In genomic region chr6:129517752-129518408, GRCm38 (mm10) we compare ENCODE assay signal across 9 mouse cellular contexts. TPM values are rescaled to one million over a fixed set of nuclear protein-coding genes. Genes with fewer than 3 reads are reported as not detected.
DNase-seq lines count a peak whose midpoint lies in the region; ATAC-seq and TF ChIP-seq lines count a peak whose summit lies in the region.
"Had no signal": no experiment of that assay in that cellular context is flagged by ENCODE, and none has a peak within 500 bp of the region (broad histone marks: within the 10 kb centered on the region; RNA-seq: fewer than 3 reads in every experiment).

No protein-coding gene starts in this region.

- WGBS in limb, embryonic 14.5 days: 45% methylated on average over 2 of the region's 2 CpGs
- WGBS in neural tube, embryonic 12.5 days: 49% methylated on average over 2 of the region's 2 CpGs

- H3K4me1 ChIP-seq in limb, embryonic 14.5 days (ENCODE audit: control insufficient read depth, insufficient read depth, low read length): peaks cover 3% of the 10 kb centered on the region
- no peaks in the 10 kb centered on the region for H3K4me1 ChIP-seq in neural tube, embryonic 12.5 days

- H3K36me3 ChIP-seq in limb, embryonic 14.5 days (ENCODE audit: control insufficient read depth, insufficient read depth, low read length): no peaks in the 10 kb centered on the region
- H3K36me3 ChIP-seq in neural tube, embryonic 12.5 days: no peaks in the 10 kb centered on the region
- H3K36me3 ChIP-seq: heart, embryonic 13.5 days had no signal

- H3K9ac ChIP-seq in limb, embryonic 14.5 days (ENCODE audit: low read depth, low read length, severe bottlenecking): no peak overlapping the region
- no peak overlapping the region for H3K9ac ChIP-seq in neural tube, embryonic 12.5 days
- H3K9ac ChIP-seq: heart, embryonic 13.5 days had no signal

- peak; percentile 80 to 82 for ATAC-seq in hematopoietic stem cell, adult 5-6 weeks (replicated peaks in 1 of 2; ENCODE audit: insufficient read depth in 1 of 2, low FRiP score in 2 of 2, low TSS enrichment in 1 of 2, low read depth in 1 of 2, poor library complexity in 2 of 2, severe bottlenecking in 2 of 2)
- peak; percentile 80 for ATAC-seq in limb, embryonic 14.5 days (ENCODE audit: low FRiP score, low read depth)
- peak; percentile 77 for ATAC-seq in neural tube, embryonic 12.5 days (ENCODE audit: low FRiP score, low read depth)
- no peak for ATAC-seq in erythroid progenitor cell, adult 5-6 weeks (replicated peaks; ENCODE audit: low FRiP score, poor library complexity, severe bottlenecking)

- no peaks in the 10 kb centered on the region for H3K27me3 ChIP-seq in limb, embryonic 14.5 days (ENCODE audit: control insufficient read depth, insufficient read depth, low read length)
- H3K27me3 ChIP-seq in neural tube, embryonic 12.5 days (replicated peaks): no peaks in the 10 kb centered on the region
- H3K27me3 ChIP-seq: heart, embryonic 13.5 days had no signal

- no peak overlapping the region for H3K4me3 ChIP-seq in limb, embryonic 14.5 days (replicated peaks; ENCODE audit: low read length)
- no peak overlapping the region for H3K4me3 ChIP-seq in neural tube, embryonic 12.5 days
- H3K4me3 ChIP-seq: heart, embryonic 13.5 days had no signal

- H3K9me3 ChIP-seq in limb, embryonic 14.5 days (ENCODE audit: control insufficient read depth, low read length): no peaks in the 10 kb centered on the region
- H3K9me3 ChIP-seq in neural tube, embryonic 12.5 days: no peaks in the 10 kb centered on the region
- H3K9me3 ChIP-seq: heart, embryonic 13.5 days had no signal

- no peak for TF ChIP-seq POLR2A in limb, embryonic 14.5 days (IDR thresholded peaks at IDR 0.05; ENCODE audit: borderline replicate concordance, extremely low read depth, insufficient read depth, insufficient read length)

- H3K4me2 ChIP-seq in limb, embryonic 14.5 days (replicated peaks; ENCODE audit: low read depth, low read length, severe bottlenecking): no peak overlapping the region
- H3K4me2 ChIP-seq in neural tube, embryonic 12.5 days (replicated peaks): no peak overlapping the region
- H3K4me2 ChIP-seq: heart, embryonic 13.5 days had no signal

- H3K27ac ChIP-seq in limb, embryonic 14.5 days (replicated peaks; ENCODE audit: low read depth, low read length): no peak overlapping the region
- no peak overlapping the region for H3K27ac ChIP-seq in neural tube, embryonic 12.5 days
- H3K27ac ChIP-seq: heart, embryonic 13.5 days had no signal

- peak; percentile 55 to 76 for DNase-seq in cerebellum, postnatal 10 days
- no peak for DNase-seq in cerebellum, adult 9-11 months
- DNase-seq in thymus, postnatal 0 days (ENCODE audit: low spot score): peak; percentile 45
- DNase-seq in thymus, adult 18-20 months: no peak
- peak; percentile 70 for DNase-seq in limb, embryonic 14.5 days (ENCODE audit: low spot score)

RNA-seq across cellular contexts. Expression of gene Tmem52b, which starts 5.5 kb away (rescaled TPM):
- not detected in 2 replicates for polyA plus RNA-seq in thymus, postnatal 0 days (2015; fragmentation: Nextera tagmentation; extraction: Ambion mirVana)
- not detected in 2 replicates for total RNA-seq in hematopoietic stem cell, adult 5-6 weeks (2017)
- polyA plus RNA-seq in limb, embryonic 14.5 days (2012; rRNA removed): not detected in 2 replicates
- polyA plus RNA-seq in limb, embryonic 14.5 days (2014; fragmentation: Nextera tagmentation; extraction: Ambion mirVana): not detected in 2 replicates
- polyA plus RNA-seq in neural tube, embryonic 12.5 days (2016; fragmentation: Nextera tagmentation; extraction: Ambion mirVana): not detected in 2 replicates
- not detected in 2 replicates for total RNA-seq in erythroid progenitor cell, adult 5-6 weeks (2015; ENCODE audit: low replicate concordance)
- total RNA-seq in erythroid progenitor cell, adult 5-6 weeks (2017; ENCODE audit: low replicate concordance): not detected in 2 replicates

RNA-seq across cellular contexts. Expression of gene Olr1, which starts 10.9 kb away (rescaled TPM):
- polyA plus RNA-seq in thymus, postnatal 0 days (2015; fragmentation: Nextera tagmentation; extraction: Ambion mirVana): 0.09 and 0.12 TPM in 2 replicates
- 0.55 and 6.5 TPM in 2 replicates for total RNA-seq in hematopoietic stem cell, adult 5-6 weeks (2017)
- 0.04 and 0.10 TPM in 2 replicates for polyA plus RNA-seq in limb, embryonic 14.5 days (2012; rRNA removed)
- not detected in 2 replicates for polyA plus RNA-seq in limb, embryonic 14.5 days (2014; fragmentation: Nextera tagmentation; extraction: Ambion mirVana)
- 0.05 TPM in 1 of 2 replicates, not detected in the other for polyA plus RNA-seq in neural tube, embryonic 12.5 days (2016; fragmentation: Nextera tagmentation; extraction: Ambion mirVana)
- 3.4 and 4.3 TPM in 2 replicates for total RNA-seq in erythroid progenitor cell, adult 5-6 weeks (2015; ENCODE audit: low replicate concordance)
- 2.2 and 5.6 TPM in 2 replicates for total RNA-seq in erythroid progenitor cell, adult 5-6 weeks (2017; ENCODE audit: low replicate concordance)

RNA-seq across cellular contexts. Expression of gene Gabarapl1, which starts 15.1 kb away (rescaled TPM):
- polyA plus RNA-seq in thymus, postnatal 0 days (2015; fragmentation: Nextera tagmentation; extraction: Ambion mirVana): 32.0 and 34.1 TPM in 2 replicates
- 147 and 152 TPM in 2 replicates for total RNA-seq in hematopoietic stem cell, adult 5-6 weeks (2017)
- 45.0 and 46.6 TPM in 2 replicates for polyA plus RNA-seq in limb, embryonic 14.5 days (2012; rRNA removed)
- 15.9 and 18.0 TPM in 2 replicates for polyA plus RNA-seq in limb, embryonic 14.5 days (2014; fragmentation: Nextera tagmentation; extraction: Ambion mirVana)
- 115 and 119 TPM in 2 replicates for polyA plus RNA-seq in neural tube, embryonic 12.5 days (2016; fragmentation: Nextera tagmentation; extraction: Ambion mirVana)
- total RNA-seq in erythroid progenitor cell, adult 5-6 weeks (2015; ENCODE audit: low replicate concordance): 2.1 and 6.5 TPM in 2 replicates
- total RNA-seq in erythroid progenitor cell, adult 5-6 weeks (2017; ENCODE audit: low replicate concordance): 9.8 and 17.5 TPM in 2 replicates

RNA-seq across cellular contexts. Expression of gene Klre1, which starts 59.8 kb away (rescaled TPM):
- 0.45 and 0.74 TPM in 2 replicates for polyA plus RNA-seq in thymus, postnatal 0 days (2015; fragmentation: Nextera tagmentation; extraction: Ambion mirVana)
- total RNA-seq in hematopoietic stem cell, adult 5-6 weeks (2017): 0.31 TPM in 1 of 2 replicates, not detected in the other
- polyA plus RNA-seq in limb, embryonic 14.5 days (2012; rRNA removed): 0.03 and 0.05 TPM in 2 replicates
- polyA plus RNA-seq in limb, embryonic 14.5 days (2014; fragmentation: Nextera tagmentation; extraction: Ambion mirVana): not detected in 2 replicates
- not detected in 2 replicates for polyA plus RNA-seq in neural tube, embryonic 12.5 days (2016; fragmentation: Nextera tagmentation; extraction: Ambion mirVana)
- total RNA-seq in erythroid progenitor cell, adult 5-6 weeks (2015; ENCODE audit: low replicate concordance): not detected in 2 replicates
- total RNA-seq in erythroid progenitor cell, adult 5-6 weeks (2017; ENCODE audit: low replicate concordance): not detected in 2 replicates
- polyA plus RNA-seq: heart, embryonic 13.5 days had no signal

Comparison
In these comparisons a context has a peak if more than half of its experiments do, and no peak if none do; other contexts are left out.
1. DNase-seq: peak in cerebellum, postnatal 10 days (2 of 2), thymus, postnatal 0 days (single experiment) and limb, embryonic 14.5 days (single experiment); none in cerebellum, adult 9-11 months (single experiment) and thymus, adult 18-20 months (0 of 2).